Mouse (Mus musculus): ENCODE measurements around the gene Gm10037. TPM values are rescaled to one million over a fixed set of nuclear protein-coding genes. Genes with fewer than 3 reads are reported as not detected.
A peak's percentile ranks its signal among the peaks of the same experiment; 100 is the strongest.
"Not testable (repeated sequence)": the region's sequence is repeated elsewhere in the genome, so short reads cannot be mapped to it uniquely, and the experiment has no call there.

The Gm10037 gene
- not detected in 2 replicates for polyA plus RNA-seq (2012)

DNA sequence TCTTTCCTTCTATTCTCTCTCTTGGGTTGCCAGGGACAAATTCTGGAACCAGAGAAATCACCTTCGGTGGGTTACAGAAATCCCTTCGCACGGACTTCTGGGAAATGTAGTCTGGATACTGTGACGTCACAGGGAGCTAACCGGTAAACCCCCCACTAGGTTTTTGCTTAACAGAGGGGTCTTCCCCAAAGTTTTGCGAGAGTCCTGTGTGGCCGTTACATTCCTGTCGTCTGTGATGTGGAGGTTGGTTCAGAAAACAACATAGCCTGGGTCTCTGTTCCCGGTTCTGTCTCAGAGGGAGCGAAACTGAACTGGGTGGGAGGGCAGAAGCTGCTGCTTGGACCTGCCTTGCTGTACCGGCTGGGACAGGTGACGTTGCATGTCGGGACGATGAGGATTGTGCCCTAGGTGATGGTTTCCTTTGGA lies at the start of gene Gm10037:
TSS of gene Gm10037 (plus strand) at position 196 of the 426 bp plus-strand sequence.
- peak within 1 kb of the TSS; percentile 53 for H3K4me3 ChIP-seq (replicated peaks)
- no peak for TF ChIP-seq GATA1 (IDR thresholded peaks at IDR 0.05; ENCODE audit: low read length)
- no peak for TF ChIP-seq TAL1 (IDR thresholded peaks at IDR 0.05; ENCODE audit: low read length)
- no peaks in the 10 kb centered on the region for H3K4me1 ChIP-seq (ENCODE audit: control insufficient read depth)
- no peaks in the 10 kb centered on the region for H3K27me3 ChIP-seq (ENCODE audit: control insufficient read depth)
- peaks cover 3% of the 10 kb centered on the region; the same call in 1 of the 2 replicates for H3K9me3 ChIP-seq (ENCODE audit: control insufficient read depth, low read length)
- no peaks in the 10 kb centered on the region for H3K36me3 ChIP-seq (ENCODE audit: control insufficient read depth)

DNA sequence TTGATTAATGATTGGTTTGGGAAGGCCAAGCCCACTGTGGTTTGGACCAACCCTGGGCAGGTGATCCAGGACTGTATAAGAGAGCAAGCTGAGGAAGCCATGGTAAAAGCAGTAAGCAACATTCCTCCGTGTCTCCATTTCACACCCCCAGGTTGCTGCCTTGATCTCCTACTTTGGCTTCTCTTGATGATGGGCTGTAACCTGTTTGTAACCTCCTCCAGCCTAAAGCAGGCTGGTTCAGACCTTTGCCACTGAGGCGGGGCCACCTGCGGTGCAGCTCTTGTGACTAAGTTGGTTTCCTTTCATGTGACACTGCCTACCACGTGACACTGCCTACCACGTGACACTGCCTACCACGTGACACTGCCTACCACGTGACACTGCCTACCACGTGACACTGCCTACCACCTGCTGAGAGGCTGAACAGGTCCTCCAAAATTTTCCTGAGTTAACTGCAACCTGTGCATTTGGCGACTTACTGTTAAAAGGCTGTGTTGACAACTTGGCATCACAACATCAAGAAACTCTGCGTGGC lies 38.9 kb upstream of the Gm10037 start:
- no peaks in the 10 kb centered on the region for H3K36me3 ChIP-seq (ENCODE audit: control insufficient read depth)
- TF ChIP-seq GATA1 (IDR thresholded peaks at IDR 0.05; ENCODE audit: low read length) (no peak), TAL1 (IDR thresholded peaks at IDR 0.05; ENCODE audit: low read length) (no peak)

GRCm38 (mm10) chr13:67798618-67799017 lies 32.3 kb upstream of the Gm10037 start:
- Histone ChIP-seq H3K9me3 (ENCODE audit: control insufficient read depth, low read length) (no peaks in the 10 kb centered on the region), H3K36me3 (ENCODE audit: control insufficient read depth) (no peaks in the 10 kb centered on the region), H3K4me3 (replicated peaks) (no peak overlapping the region), H3K27me3 (ENCODE audit: control insufficient read depth) (no peaks in the 10 kb centered on the region), H3K4me1 (ENCODE audit: control insufficient read depth) (no peaks in the 10 kb centered on the region)
- TF ChIP-seq GATA1 (IDR thresholded peaks at IDR 0.05; ENCODE audit: low read length), result no peak
- TF ChIP-seq TAL1 (IDR thresholded peaks at IDR 0.05; ENCODE audit: low read length), result no peak

More for the DNA sequence above, 38.9 kb upstream of the Gm10037 start:
- H3K9me3 ChIP-seq (ENCODE audit: control insufficient read depth, low read length), result no peaks in the 10 kb centered on the region
- no peak overlapping the region for H3K4me3 ChIP-seq (replicated peaks)
- no peaks in the 10 kb centered on the region for H3K4me1 ChIP-seq (ENCODE audit: control insufficient read depth)
- H3K27me3 ChIP-seq (ENCODE audit: control insufficient read depth), result no peaks in the 10 kb centered on the region

GRCm38 (mm10) chr13:67799151-67799550 lies 31.8 kb upstream of the Gm10037 start:
- not testable (repeated sequence) for H3K36me3 ChIP-seq (ENCODE audit: control insufficient read depth); H3K4me1 ChIP-seq (ENCODE audit: control insufficient read depth); H3K9me3 ChIP-seq (ENCODE audit: control insufficient read depth, low read length); H3K4me3 ChIP-seq (replicated peaks); H3K27me3 ChIP-seq (ENCODE audit: control insufficient read depth)

DNA sequence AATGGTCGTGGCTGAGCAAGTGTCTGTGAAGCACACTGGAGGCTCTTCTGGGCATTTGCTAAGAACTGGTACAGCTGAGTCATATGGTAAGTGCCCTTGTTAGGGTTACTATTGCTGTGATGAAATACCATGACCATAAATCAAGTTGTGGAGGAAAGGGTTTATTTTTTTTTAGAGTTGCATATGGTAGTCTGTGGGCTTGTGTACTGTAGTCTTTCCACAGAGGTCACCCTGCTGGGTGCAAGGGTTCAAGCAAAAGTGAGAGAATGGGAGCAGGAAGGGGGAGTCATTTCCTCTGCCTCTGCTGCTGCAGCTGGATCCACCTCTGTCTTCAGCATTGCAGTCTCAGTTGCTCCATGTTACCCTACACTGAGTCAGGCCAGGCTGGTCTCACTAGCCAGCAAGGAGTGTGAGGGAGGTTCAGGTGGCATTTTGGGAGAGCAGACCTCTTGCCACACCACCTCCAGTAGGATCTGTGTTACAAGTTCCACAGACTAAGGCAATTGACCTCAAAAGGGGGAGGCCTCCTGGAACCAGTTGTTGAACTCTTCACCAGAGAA lies 19.2 kb upstream of the Gm10037 start:
- TF ChIP-seq TAL1 (IDR thresholded peaks at IDR 0.05; ENCODE audit: low read length), result no peak
- TF ChIP-seq GATA1 (IDR thresholded peaks at IDR 0.05; ENCODE audit: low read length), result no peak
- H3K4me1 ChIP-seq (ENCODE audit: control insufficient read depth), result peaks cover 2% of the 10 kb centered on the region
- H3K27me3 ChIP-seq (ENCODE audit: control insufficient read depth), result no peaks in the 10 kb centered on the region
- no peaks in the 10 kb centered on the region for H3K36me3 ChIP-seq (ENCODE audit: control insufficient read depth)
- no peak overlapping the region for H3K4me3 ChIP-seq (replicated peaks)
- peaks cover 4% of the 10 kb centered on the region for H3K9me3 ChIP-seq (ENCODE audit: control insufficient read depth, low read length)

GRCm38 (mm10) chr13:67812961-67813709 lies 17.8 kb upstream of the Gm10037 start:
- Histone ChIP-seq H3K9me3 (ENCODE audit: control insufficient read depth, low read length) (peaks cover 7% of the 10 kb centered on the region), H3K4me3 (replicated peaks) (peak overlapping the region; percentile 67), H3K36me3 (ENCODE audit: control insufficient read depth) (no peaks in the 10 kb centered on the region), H3K27me3 (ENCODE audit: control insufficient read depth) (no peaks in the 10 kb centered on the region), H3K4me1 (ENCODE audit: control insufficient read depth) (peaks cover 2% of the 10 kb centered on the region)
- TF ChIP-seq TAL1 (IDR thresholded peaks at IDR 0.05; ENCODE audit: low read length), result no peak
- TF ChIP-seq GATA1 (IDR thresholded peaks at IDR 0.05; ENCODE audit: low read length), result no peak

DNA sequence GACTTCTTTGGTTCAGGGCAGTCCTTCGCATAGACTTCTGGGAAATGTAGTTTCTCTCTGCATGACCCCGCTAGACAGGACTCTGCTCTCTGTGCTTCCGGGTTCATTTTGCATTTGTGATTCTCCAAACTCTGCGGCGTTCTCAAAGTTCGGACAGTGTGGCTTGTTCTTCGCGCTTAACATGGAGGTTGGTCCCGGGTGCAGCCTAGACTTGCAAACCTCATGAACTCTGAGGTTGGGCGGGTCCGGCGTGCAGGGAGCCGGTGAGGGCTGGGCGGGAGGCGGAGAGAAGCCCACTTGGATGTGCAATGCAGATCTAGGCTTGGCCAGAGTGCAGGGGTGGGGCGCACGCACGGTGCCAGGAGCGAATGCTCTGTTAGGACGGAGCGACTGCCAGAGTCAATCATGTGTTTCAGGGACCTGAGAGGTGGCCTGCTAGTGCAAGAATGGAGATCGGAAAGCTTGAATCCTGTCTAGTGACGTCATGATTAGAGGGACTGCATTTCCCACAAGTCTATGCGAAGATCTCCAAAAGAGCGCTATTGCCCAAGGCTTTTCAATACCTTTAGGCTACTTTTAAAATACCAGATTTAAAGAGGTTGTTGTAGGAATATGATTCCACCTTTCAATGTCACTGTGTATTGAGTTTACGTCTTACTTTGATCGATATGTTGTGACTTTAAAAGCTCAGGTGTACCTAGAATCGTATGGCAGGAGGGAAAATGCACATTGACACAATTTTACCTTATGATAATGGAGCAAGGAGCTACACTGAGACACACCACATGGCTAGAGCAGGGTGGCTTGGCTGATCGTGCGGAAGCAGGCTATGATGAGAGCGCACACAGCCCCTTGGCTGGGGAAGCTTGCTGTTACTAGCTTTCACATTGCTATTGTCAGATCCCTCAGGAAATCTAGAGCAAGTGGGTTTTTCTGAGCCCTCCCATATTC lies 16.9 kb upstream of the Gm10037 start, which contains the start of gene Zfp273:
TSS of gene Zfp273 (plus strand) at position 31 of the 951 bp plus-strand sequence.
- H3K36me3 ChIP-seq (ENCODE audit: control insufficient read depth), result no peaks in the 10 kb centered on the region
- H3K4me3 ChIP-seq (replicated peaks), result peak within 1 kb of the TSS; percentile 67
- peaks cover 2% of the 10 kb centered on the region for H3K4me1 ChIP-seq (ENCODE audit: control insufficient read depth)
- H3K27me3 ChIP-seq (ENCODE audit: control insufficient read depth), result no peaks in the 10 kb centered on the region
- no peak for TF ChIP-seq TAL1 (IDR thresholded peaks at IDR 0.05; ENCODE audit: low read length)
- peaks cover 12% of the 10 kb centered on the region for H3K9me3 ChIP-seq (ENCODE audit: control insufficient read depth, low read length)

DNA sequence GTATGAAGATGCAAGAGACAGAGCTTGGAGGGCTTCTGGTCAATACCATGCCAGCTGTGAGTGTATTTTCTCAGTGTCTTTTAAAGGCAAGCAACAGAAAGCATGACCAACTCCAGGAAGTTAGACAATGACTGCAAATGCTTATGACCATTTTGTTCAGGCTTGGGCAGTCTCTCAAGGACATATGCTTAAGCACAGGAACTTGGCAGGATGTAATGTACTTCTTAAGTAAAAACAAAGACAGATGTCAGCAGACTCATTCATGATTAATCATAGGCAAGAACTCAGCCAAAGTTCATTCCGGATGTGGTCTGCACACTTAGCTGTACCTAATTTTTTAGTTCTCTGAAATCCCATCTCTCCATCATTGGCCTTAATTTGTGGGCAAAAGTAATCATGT lies 12.3 kb upstream of the Gm10037 start:
- Histone ChIP-seq H3K4me1 (ENCODE audit: control insufficient read depth) (peaks cover 2% of the 10 kb centered on the region), H3K9me3 (ENCODE audit: control insufficient read depth, low read length) (peaks cover 17% of the 10 kb centered on the region), H3K4me3 (replicated peaks) (no peak overlapping the region), H3K36me3 (ENCODE audit: control insufficient read depth) (no peaks in the 10 kb centered on the region; the same call in 1 of the 2 replicates), H3K27me3 (ENCODE audit: control insufficient read depth) (no peaks in the 10 kb centered on the region)
- no peak for TF ChIP-seq TAL1 (IDR thresholded peaks at IDR 0.05; ENCODE audit: low read length)
- TF ChIP-seq GATA1 (IDR thresholded peaks at IDR 0.05; ENCODE audit: low read length), result no peak

DNA sequence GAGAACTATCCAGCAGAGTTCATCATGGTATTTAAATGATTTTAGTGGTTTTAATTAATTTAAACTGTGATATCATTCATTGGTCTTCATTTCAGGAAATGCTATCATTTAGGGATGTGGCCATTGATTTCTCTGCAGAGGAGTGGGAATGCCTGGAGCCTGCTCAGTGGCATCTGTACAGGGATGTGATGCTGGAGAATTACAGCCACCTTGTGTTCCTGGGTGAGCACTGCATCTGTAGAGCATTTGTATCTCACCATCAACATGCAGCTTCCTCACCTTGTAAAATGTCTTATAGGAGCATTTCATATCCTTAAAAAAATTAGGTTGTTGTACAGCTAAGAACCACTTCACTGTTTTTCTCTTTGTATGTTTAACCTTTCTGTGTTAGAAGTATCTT lies 2.2 kb downstream of the Gm10037 start:
- not testable (repeated sequence) for H3K27me3 ChIP-seq (ENCODE audit: control insufficient read depth); H3K4me3 ChIP-seq (replicated peaks); H3K4me1 ChIP-seq (ENCODE audit: control insufficient read depth); H3K9me3 ChIP-seq (ENCODE audit: control insufficient read depth, low read length); H3K36me3 ChIP-seq (ENCODE audit: control insufficient read depth)
